Mouse (Mus musculus) spleen, postnatal 36 days (tissue): ENCODE measurements at regions not wholly inside any gene's neighbourhood (a gene's known extent, or its start where the extent isn't known, plus 50 kb on each side); places are given as distances from the start of the nearest gene placed in this dataset.

Source experiments
- DNase-seq, 2 experiments: peaks; one replicate each; pipeline ENCODE4 v3.0.0; 2022; ENCODE audit warnings: low spot score in 2 of 2, mixed read lengths in 1 of 2

- no peak for DNase-seq
Observed at GRCm38 (mm10) chr16:95057596-95057995, 60.1 kb upstream of the Kcnj6 start.

GRCm38 (mm10) chr16:95064423-95064822 is 66.9 kb upstream of the Kcnj6 start:
- no peak for DNase-seq

GRCm38 (mm10) chr16:95066687-95067086 is 69.2 kb upstream of the Kcnj6 start:
- no peak for DNase-seq

GRCm38 (mm10) chr16:95092471-95093221 is 95.1 kb upstream of the Kcnj6 start:
- no peak for DNase-seq

GRCm38 (mm10) chr16:95093753-95094152 is 96.3 kb upstream of the Kcnj6 start:
- no peak for DNase-seq

GRCm38 (mm10) chr16:95100954-95101353 is 103.5 kb upstream of the Kcnj6 start:
- no peak for DNase-seq

GRCm38 (mm10) chr16:95117531-95117930 is 120.0 kb upstream of the Kcnj6 start:
- DNase-seq: no peak

- DNase-seq: no peak
Observed at GRCm38 (mm10) chr16:95119293-95119692, 121.8 kb upstream of the Kcnj6 start.

- DNase-seq: no peak
Observed at GRCm38 (mm10) chr16:95122048-95122447, 124.5 kb upstream of the Kcnj6 start.

GRCm38 (mm10) chr16:95127616-95128015 is 129.7 kb upstream of the Kcnj15 start:
- DNase-seq: no peak

GRCm38 (mm10) chr16:95131815-95132214 is 125.5 kb upstream of the Kcnj15 start:
- no peak for DNase-seq

GRCm38 (mm10) chr16:95138809-95139208 is 118.5 kb upstream of the Kcnj15 start:
- no peak for DNase-seq

GRCm38 (mm10) chr16:95141510-95142394 is 115.6 kb upstream of the Kcnj15 start:
- no peak for DNase-seq

- no peak for DNase-seq
Observed at GRCm38 (mm10) chr16:95150499-95150898, 106.9 kb upstream of the Kcnj15 start.

- DNase-seq: no peak
Observed at GRCm38 (mm10) chr16:95151499-95151898, 105.9 kb upstream of the Kcnj15 start.

GRCm38 (mm10) chr16:95151914-95152313 is 105.4 kb upstream of the Kcnj15 start:
- DNase-seq: no peak

- DNase-seq: no peak
Observed at GRCm38 (mm10) chr16:95152742-95153383, 104.5 kb upstream of the Kcnj15 start.

GRCm38 (mm10) chr16:95168349-95168748 is 89.0 kb upstream of the Kcnj15 start:
- no peak for DNase-seq

GRCm38 (mm10) chr16:95169346-95169745 is 88.0 kb upstream of the Kcnj15 start:
- no peak for DNase-seq

GRCm38 (mm10) chr16:95180562-95180961 is 76.8 kb upstream of the Kcnj15 start:
- no peak for DNase-seq

GRCm38 (mm10) chr16:95185341-95185740 is 72.0 kb upstream of the Kcnj15 start:
- DNase-seq: no peak

- DNase-seq: no peak
Observed at GRCm38 (mm10) chr16:95189114-95189513, 68.2 kb upstream of the Kcnj15 start.
